Mouse (Mus musculus) left cerebral cortex, adult 8-10 months (tissue): ENCODE results near the gene Sik3. TPM values are rescaled to one million over a fixed set of nuclear protein-coding genes. Genes with fewer than 3 reads are reported as not detected.

ENCODE experiments used
- DNase-seq, 2 experiments: peaks; one replicate each; pipeline ENCODE4 v3.0.0; 2022; ENCODE audit warnings: low spot score in 2 of 2
- total RNA-seq, 4 experiments: library from RNA; stranded (reverse); gene quantifications; 2 replicates each; pipeline ENCODE4 v1.2.4; 2022

Sik3 gene
- total RNA-seq, 4 experiments from 2014 or later, result 128 to 145 (median 136) TPM

DNA sequence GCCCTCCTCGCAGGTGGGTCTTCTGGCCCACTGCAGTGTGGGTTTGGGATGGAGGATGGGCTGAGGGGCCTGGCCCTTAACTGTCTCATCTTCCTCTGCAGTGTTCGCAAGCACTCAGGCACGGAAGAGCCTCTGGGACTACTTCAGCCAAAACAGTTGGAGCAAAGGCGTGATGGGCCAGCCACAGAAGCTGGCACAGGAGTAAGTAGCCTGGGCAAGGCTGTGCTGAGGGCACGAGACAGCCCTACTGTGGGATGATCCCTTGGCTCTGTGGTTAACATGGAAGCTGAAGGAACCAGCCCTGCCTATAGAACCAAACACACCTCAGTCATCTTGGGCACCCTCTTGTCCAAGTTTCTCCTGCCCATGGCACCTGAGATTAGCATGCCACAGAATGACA, 256.5 kb downstream of the Sik3 start:
- DNase-seq, result no peak

DNA sequence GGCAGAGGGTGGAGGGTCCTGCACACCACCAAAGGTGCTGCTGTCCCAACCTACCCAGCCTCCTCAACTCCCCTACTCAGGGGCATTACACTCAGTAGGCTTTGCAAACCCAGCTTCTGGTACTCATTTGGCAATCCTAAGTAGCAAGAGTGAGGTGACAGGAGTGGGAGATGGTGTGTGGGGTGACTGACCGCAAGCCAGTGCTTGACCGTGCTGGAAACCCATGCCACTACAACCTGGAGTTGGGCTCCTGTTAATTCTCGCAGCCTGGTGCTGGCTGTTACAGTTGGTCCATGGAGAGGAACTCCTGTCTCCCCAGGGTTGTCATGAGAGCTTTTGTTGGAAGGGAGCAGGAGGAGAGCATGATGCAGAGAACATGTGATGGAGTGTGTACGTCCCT, 258.2 kb downstream of the Sik3 start:
- no peak for DNase-seq

DNA sequence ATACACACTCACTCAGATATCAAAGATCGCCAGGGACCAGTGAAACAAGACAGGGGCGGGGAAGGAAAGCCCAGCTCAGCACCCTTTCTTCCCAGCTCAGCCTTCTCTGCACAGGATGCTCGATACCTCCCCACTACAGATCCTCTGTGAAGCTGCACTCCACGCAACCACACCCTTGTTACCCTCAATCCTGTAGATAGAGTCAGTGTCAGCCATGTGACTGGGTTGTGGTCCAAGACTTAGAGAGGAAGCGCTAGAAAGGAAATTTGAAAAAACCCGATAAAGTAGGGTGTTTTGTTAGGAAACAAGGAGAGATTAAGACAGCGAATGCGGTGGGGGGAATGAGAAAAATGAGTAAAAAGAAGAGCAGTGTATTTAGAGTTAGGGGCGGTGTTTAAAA, 259.4 kb downstream of the Sik3 start:
- DNase-seq, result no peak

GRCm38 (mm10) chr9:46272677-46273454, 260.2 kb downstream of the Sik3 start, which contains the start of gene Zpr1:
TSS of gene Zpr1 (plus strand) at chr9:46273064.
- peak; percentile 71 to 89 for DNase-seq

Other genes with a start within 250 kb of the Sik3 start
- 10 to 100 TPM; 14.9 to 16.3 (median 15.3) TPM for gene Cep164, start 184.1 kb upstream of the Sik3 start, total RNA-seq
- gene Bace1, start 174.2 kb upstream of the Sik3 start, total RNA-seq, result 10 to 100 TPM; 76.6 to 81.9 (median 78.9) TPM
- 10 to 100 TPM; 20.5 to 28.5 (median 23.0) TPM for gene Pcsk7, start 106.3 kb upstream of the Sik3 start, total RNA-seq
- 10 to 100 TPM; 72.3 to 85.7 (median 81.2) TPM for gene Rnf214, start 105.9 kb upstream of the Sik3 start, total RNA-seq
- 10 to 100 TPM in 1 of 4 experiments, 1 to 10 TPM in 3; 8.9 to 17.1 (median 9.1) TPM for gene Tagln, start 76.8 kb upstream of the Sik3 start, total RNA-seq
- 10 to 100 TPM; 77.9 to 79.8 (median 78.2) TPM for gene Sidt2, start 57.6 kb upstream of the Sik3 start, total RNA-seq
- gene Pafah1b2, start 130 bp upstream of the Sik3 start, total RNA-seq, result 100 to 1,000 TPM; 206 to 233 (median 217) TPM
- under 1 TPM in 3 of 4 experiments, not detected in 1; 0.36 to 0.43 (median 0.37) TPM for gene Apoa1, start 215.8 kb downstream of the Sik3 start, total RNA-seq
- gene Apoc3, start 222.8 kb downstream of the Sik3 start, total RNA-seq, result 1 to 10 TPM in 3 of 4 experiments, not detected in 1; 1.4 to 1.6 (median 1.6) TPM
- not detected for gene Apoa4, start 227.9 kb downstream of the Sik3 start, total RNA-seq